Mouse (Mus musculus): ENCODE data around the gene Onecut1.

DNA sequence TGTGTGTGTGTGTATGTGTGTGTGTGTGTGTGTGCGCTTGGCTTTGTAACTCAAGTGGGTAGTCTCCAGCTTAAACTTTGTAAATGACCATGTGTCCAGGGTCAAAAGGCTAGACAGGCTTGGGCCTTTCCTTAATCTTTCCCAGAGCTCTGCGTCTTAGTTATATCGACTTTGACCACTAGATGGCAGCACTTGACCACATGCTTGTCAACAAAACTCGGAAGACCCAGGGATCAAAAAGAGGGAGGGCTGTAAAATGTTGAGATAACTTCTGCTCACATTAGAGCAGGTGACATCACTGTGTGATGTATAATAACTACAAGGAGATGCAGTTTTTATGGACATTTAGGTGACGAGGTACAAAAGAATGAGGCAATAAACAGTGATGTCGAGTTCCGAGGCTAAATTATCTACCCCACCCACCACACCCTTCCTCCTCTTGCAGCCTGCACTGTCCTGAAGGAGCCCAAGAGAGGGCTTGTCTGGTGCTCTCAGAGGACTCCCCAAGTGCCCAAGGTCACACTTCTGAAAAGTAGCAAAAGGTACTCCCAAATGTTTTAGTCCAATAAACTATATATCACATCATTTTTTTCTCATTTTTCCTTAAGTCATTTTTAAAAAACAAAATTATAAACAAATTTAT is 43.3 kb downstream of the Onecut1 start:
- TF ChIP-seq GATA1 (IDR thresholded peaks at IDR 0.05; ENCODE audit: low read length) (no peak), TAL1 (IDR thresholded peaks at IDR 0.05; ENCODE audit: low read length) (no peak)
